Mouse (Mus musculus) MEL (cell line): ENCODE results near the gene Nr2c2. TPM values are rescaled to one million over a fixed set of nuclear protein-coding genes. Genes with fewer than 3 reads are reported as not detected.

Source experiments
- DNase-seq: peaks from one replicate; pipeline ENCODE4 v3.0.0; 2011; ENCODE audit warnings: low read depth, low spot score
- H3K27ac ChIP-seq: 2 replicates; pipeline ENCODE4 v1.5.1; 2012; ENCODE audit warnings: low read depth, mild to moderate bottlenecking, control low read depth, low read length, moderate library complexity; ENCODE audit not compliant: control insufficient read depth
- H3K27me3 ChIP-seq, 2 experiments: fragments of 150-350 bp in 1 of 2; sonication (generic) in 1 of 2; 2 replicates each; pipeline ENCODE4 v1.6.1; 2012; ENCODE audit warnings: low read length in 2 of 2, mild to moderate bottlenecking in 2 of 2, improper control_type of control experiment in 1 of 2, moderate library complexity in 1 of 2; ENCODE audit not compliant: insufficient read depth in 2 of 2, control insufficient read depth in 1 of 2
- H3K36me3 ChIP-seq, 2 experiments: 2 replicates each; pipeline ENCODE4 v1.6.1; 2012 to 2014; ENCODE audit warnings: low read length in 2 of 2, improper control_type of control experiment in 1 of 2, inconsistent platforms in 1 of 2, mild to moderate bottlenecking in 1 of 2; ENCODE audit not compliant: insufficient read depth in 2 of 2, control insufficient read depth in 1 of 2
- H3K4me1 ChIP-seq, 2 experiments: fragments of 150-350 bp in 1 of 2; sonication (generic) in 1 of 2; 2 replicates each; pipeline ENCODE4 v1.6.1; 2012; ENCODE audit warnings: low read length in 2 of 2, improper control_type of control experiment in 1 of 2, mild to moderate bottlenecking in 1 of 2; ENCODE audit not compliant: insufficient read depth in 2 of 2, control insufficient read depth in 1 of 2
- H3K4me3 ChIP-seq, 2 experiments: fragments of 150-350 bp in 1 of 2; sonication (generic) in 1 of 2; 2 replicates each; pipeline ENCODE4 v1.5.1; 2012; ENCODE audit warnings: low read depth in 2 of 2, low read length in 2 of 2, mild to moderate bottlenecking in 2 of 2, moderate library complexity in 2 of 2, control low read depth in 1 of 2, improper control_type of control experiment in 1 of 2; ENCODE audit not compliant: control insufficient read depth in 1 of 2, insufficient read depth in 1 of 2
- H3K79me2 ChIP-seq: 2 replicates; pipeline ENCODE4 v1.6.1; 2012; ENCODE audit warnings: mild to moderate bottlenecking, low read length, moderate library complexity; ENCODE audit not compliant: control insufficient read depth, poor library complexity, insufficient read depth
- H3K9ac ChIP-seq: 2 replicates; pipeline ENCODE4 v1.6.1; 2012; ENCODE audit warnings: low read depth, mild to moderate bottlenecking, control low read depth, low read length, moderate library complexity; ENCODE audit not compliant: control insufficient read depth, poor library complexity, severe bottlenecking
- H3K9me3 ChIP-seq: fragments of 150-350 bp; sonication (generic); replicated peaks from 2 replicates; pipeline ENCODE4 v1.6.1; 2012; ENCODE audit warnings: mild to moderate bottlenecking, low read length, improper control_type of control experiment, moderate library complexity; ENCODE audit not compliant: insufficient read depth
- CHD2 ChIP-seq: IDR thresholded peaks from 2 replicates; pipeline ENCODE4 v1.6.1; 2011; ENCODE audit warnings: low read length, improper control_type of control experiment
- CTCF ChIP-seq, 3 experiments: IDR thresholded peaks in 2 of 3; conservative IDR thresholded peaks in 1 of 3; 2 replicates each; pipeline ENCODE4 v1.5.1; 2011 to 2012; ENCODE audit warnings: low read length in 3 of 3, low read depth in 2 of 3, mild to moderate bottlenecking in 2 of 3, improper control_type of control experiment in 1 of 3, inconsistent platforms in 1 of 3, mixed read lengths in 1 of 3, moderate library complexity in 1 of 3; ENCODE audit not compliant: control insufficient read depth in 1 of 3, insufficient read depth in 1 of 3, poor library complexity in 1 of 3, severe bottlenecking in 1 of 3
- E2F4 ChIP-seq: IDR thresholded peaks from 2 replicates; pipeline ENCODE4 v1.6.1; 2011; ENCODE audit warnings: low read depth, low read length, improper control_type of control experiment, borderline replicate concordance
- GABPA ChIP-seq: IDR thresholded peaks from 2 replicates; pipeline ENCODE4 v1.6.1; 2012; ENCODE audit warnings: low read depth, mild to moderate bottlenecking, inconsistent platforms, low read length, improper control_type of control experiment, moderate library complexity
- GATA1 ChIP-seq: IDR thresholded peaks from 2 replicates; pipeline ENCODE4 v1.6.1; 2011; ENCODE audit warnings: low read depth, low read length, improper control_type of control experiment
- HCFC1 ChIP-seq: IDR thresholded peaks from 2 replicates; pipeline ENCODE4 v1.6.1; 2012; ENCODE audit warnings: low read depth, mild to moderate bottlenecking, inconsistent platforms, low read length, improper control_type of control experiment, moderate library complexity
- KAT2A ChIP-seq: conservative IDR thresholded peaks from 2 replicates; pipeline ENCODE4 v1.6.1; 2012; ENCODE audit warnings: low read depth, low read length, improper control_type of control experiment, inconsistent platforms
- MAX ChIP-seq: IDR thresholded peaks from 2 replicates; pipeline ENCODE4 v1.6.1; 2011; ENCODE audit warnings: low read length, improper control_type of control experiment
- MAZ ChIP-seq: IDR thresholded peaks from 2 replicates; pipeline ENCODE4 v1.6.1; 2012; ENCODE audit warnings: low read depth, mild to moderate bottlenecking, inconsistent platforms, low read length, improper control_type of control experiment
- MXI1 ChIP-seq: IDR thresholded peaks from 2 replicates; pipeline ENCODE4 v1.6.1; 2011; ENCODE audit warnings: mild to moderate bottlenecking, low read depth, low read length, improper control_type of control experiment
- MYC ChIP-seq: IDR thresholded peaks from 2 replicates; pipeline ENCODE4 v1.6.1; 2011; ENCODE audit warnings: low read depth, mild to moderate bottlenecking, low read length, improper control_type of control experiment, moderate library complexity
- NELFE ChIP-seq: IDR thresholded peaks from 2 replicates; pipeline ENCODE4 v1.6.1; 2011; ENCODE audit warnings: low read depth, low read length, improper control_type of control experiment
- POLR2A ChIP-seq, 2 experiments: IDR thresholded peaks; 2 replicates each; pipeline ENCODE4 v1.6.1; 2011 to 2012; ENCODE audit warnings: low read length in 2 of 2, mild to moderate bottlenecking in 2 of 2, control low read depth in 1 of 2, improper control_type of control experiment in 1 of 2, low read depth in 1 of 2, moderate library complexity in 1 of 2; ENCODE audit not compliant: control insufficient read depth in 1 of 2, insufficient read depth in 1 of 2, poor library complexity in 1 of 2
- POLR2AphosphoS2 ChIP-seq: IDR thresholded peaks from 2 replicates; pipeline ENCODE4 v1.6.1; 2011; ENCODE audit warnings: low read length, improper control_type of control experiment
- POLR2AphosphoS5 ChIP-seq: IDR thresholded peaks from 2 replicates; pipeline ENCODE4 v1.6.1; 2012; ENCODE audit warnings: low read depth, borderline replicate concordance, mild to moderate bottlenecking, inconsistent platforms, low read length, moderate library complexity, mixed read lengths
- RCOR1 ChIP-seq: IDR thresholded peaks from 2 replicates; pipeline ENCODE4 v1.6.1; 2012; ENCODE audit warnings: low read depth, mild to moderate bottlenecking, inconsistent platforms, low read length, improper control_type of control experiment
- SIN3A ChIP-seq: IDR thresholded peaks from 2 replicates; pipeline ENCODE4 v1.6.1; 2012; ENCODE audit warnings: low read length, improper control_type of control experiment, inconsistent platforms
- SMC3 ChIP-seq: IDR thresholded peaks from 2 replicates; pipeline ENCODE4 v1.6.1; 2011; ENCODE audit warnings: low read depth, low read length, improper control_type of control experiment
- TAL1 ChIP-seq: IDR thresholded peaks from 2 replicates; pipeline ENCODE4 v1.6.1; 2012; ENCODE audit warnings: mild to moderate bottlenecking, inconsistent platforms, low read length, moderate library complexity, mixed read lengths
- TBP ChIP-seq: IDR thresholded peaks from 2 replicates; pipeline ENCODE4 v1.8.0; 2011; ENCODE audit warnings: low read depth, low read length, improper control_type of control experiment
- TCF12 ChIP-seq: IDR thresholded peaks from 2 replicates; pipeline ENCODE4 v1.6.1; 2014; ENCODE audit warnings: low read depth, mild to moderate bottlenecking, inconsistent platforms, low read length, improper control_type of control experiment, moderate library complexity
- USF1 ChIP-seq: IDR thresholded peaks from 2 replicates; pipeline ENCODE4 v1.6.1; 2014; ENCODE audit warnings: low read depth, mild to moderate bottlenecking, inconsistent platforms, low read length, improper control_type of control experiment, moderate library complexity
- USF2 ChIP-seq, 2 experiments: IDR thresholded peaks; 2 replicates each; pipeline ENCODE4 v1.6.1; 2011 to 2012; ENCODE audit warnings: improper control_type of control experiment in 2 of 2, low read length in 2 of 2, borderline replicate concordance in 1 of 2, inconsistent platforms in 1 of 2, low read depth in 1 of 2, mild to moderate bottlenecking in 1 of 2; ENCODE audit not compliant: insufficient read depth in 1 of 2
- ZC3H11A ChIP-seq: IDR thresholded peaks from 2 replicates; pipeline ENCODE4 v1.6.1; 2012; ENCODE audit warnings: low read depth, mild to moderate bottlenecking, inconsistent platforms, low read length, improper control_type of control experiment
- ZKSCAN1 ChIP-seq: IDR thresholded peaks from 2 replicates; pipeline ENCODE4 v1.6.1; 2012; ENCODE audit warnings: low read depth, mild to moderate bottlenecking, inconsistent platforms, low read length, improper control_type of control experiment, moderate library complexity
- ZMIZ1 ChIP-seq: IDR thresholded peaks from 2 replicates; pipeline ENCODE4 v1.6.1; 2012; ENCODE audit warnings: low read depth, mild to moderate bottlenecking, inconsistent platforms, low read length, improper control_type of control experiment, moderate library complexity
- ZNF384 ChIP-seq: IDR thresholded peaks from 2 replicates; pipeline ENCODE4 v1.6.1; 2012; ENCODE audit warnings: low read depth, mild to moderate bottlenecking, inconsistent platforms, low read length, improper control_type of control experiment
- polyA plus RNA-seq, 2 experiments: library from polyadenylated mRNA; stranded (reverse) in 1 of 2; unstranded in 1 of 2; fragments of >175 nt in 1 of 2; fragments of >200 nt in 1 of 2; gene quantifications; 2 replicates each; pipeline versions ENCODE4 v1.2.1 to v1.2.4; 2012; ENCODE audit warnings: low replicate concordance in 2 of 2, low read depth in 1 of 2; ENCODE audit not compliant: insufficient read length in 2 of 2, insufficient read depth in 1 of 2, missing spikeins in 1 of 2
- total RNA-seq: library from RNA; depleted of rRNA; stranded (reverse); fragments of 300-350 nt; gene quantifications from 2 replicates; pipeline ENCODE4 v1.2.3, GENCODE M21; 2012

Nr2c2 gene
- total and polyA plus RNA-seq, 3 experiments = 12.1 to 17.0 TPM; not detected in 1

GRCm38 (mm10) chr6:92100679-92101360 lies 9.6 kb downstream of the Nr2c2 start:
- H3K36me3 ChIP-seq = peaks cover 8 to 17% of the 10 kb centered on the region in 2 experiments
- H3K27me3 ChIP-seq = no peaks in the 10 kb centered on the region
- no peak overlapping the region for H3K27ac ChIP-seq
- H3K9ac ChIP-seq = no peak overlapping the region
- no peaks in the 10 kb centered on the region for H3K9me3 ChIP-seq
- no peak overlapping the region for H3K4me3 ChIP-seq
- peaks cover 22% of the 10 kb centered on the region for H3K79me2 ChIP-seq
- TF ChIP-seq TBP (no peak), ZC3H11A (no peak), MXI1 (no peak), MAX (no peak), SIN3A (no peak), SMC3 (peak; percentile 20; the same call in 1 of the 2 replicates), CTCF (IDR thresholded peaks at IDR 0.05 in 2 of 3, conservative IDR thresholded peaks at IDR 0.05 in 1 of 3; ENCODE audit: control insufficient read depth in 1 of 3, insufficient read depth in 1 of 3, low read depth in 2 of 3, low read length in 3 of 3, poor library complexity in 1 of 3, severe bottlenecking in 1 of 3) (peak in 2 of 3 experiments; percentile 18 to 19; a peak in 3 of 6 replicates)
- TF ChIP-seq, all 39 proteins: peak for 2
- H3K4me1 ChIP-seq = peaks cover 3 to 4% of the 10 kb centered on the region in 2 experiments; a peak in 2 of 4 replicates
- DNase-seq = peak; percentile 48

GRCm38 (mm10) chr6:92124547-92124946 lies 33.4 kb downstream of the Nr2c2 start:
- Histone ChIP-seq H3K36me3 (peaks cover 4 to 8% of the 10 kb centered on the region in 2 experiments), H3K27ac (no peak overlapping the region)
- no peak for DNase-seq

DNA sequence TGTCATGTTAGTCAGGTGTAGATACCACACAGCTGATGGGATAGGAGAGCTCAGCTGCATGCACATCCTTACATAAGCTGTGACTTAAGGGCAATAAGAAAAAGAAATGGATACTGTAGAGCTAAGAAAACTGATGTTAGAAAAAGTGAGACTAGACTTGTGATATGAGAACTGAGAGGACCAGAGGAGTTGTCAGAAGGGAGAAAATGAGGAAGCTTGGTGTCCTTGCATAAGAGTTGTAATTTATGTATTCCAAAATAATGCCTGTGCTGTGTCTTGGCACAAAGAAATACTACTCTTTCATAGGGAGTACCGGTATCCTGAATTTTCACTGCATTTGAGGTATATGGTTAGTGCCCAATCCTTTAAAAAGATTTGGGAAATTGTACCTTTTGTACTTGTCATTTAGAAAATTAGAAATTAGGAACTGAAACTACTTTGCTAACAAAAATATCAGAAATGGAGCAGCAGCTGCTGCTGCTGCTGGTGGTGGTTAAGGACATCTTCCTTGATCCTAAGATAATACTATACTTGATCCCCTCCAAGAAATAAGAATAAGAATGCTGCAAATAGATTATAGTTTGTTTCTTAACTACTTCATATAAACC lies 35.8 kb downstream of the Nr2c2 start:
- H3K79me2 ChIP-seq = peaks cover 5% of the 10 kb centered on the region; the same call in 1 of the 2 replicates
- peaks cover 6 to 17% of the 10 kb centered on the region in 2 experiments for H3K36me3 ChIP-seq
- H3K27ac ChIP-seq = no peak overlapping the region
- no peaks in the 10 kb centered on the region for H3K9me3 ChIP-seq
- DNase-seq = peak; percentile 57
- H3K27me3 ChIP-seq = no peaks in the 10 kb centered on the region
- no peak overlapping the region for H3K4me3 ChIP-seq
- H3K9ac ChIP-seq = no peak overlapping the region
- peaks cover 4 to 8% of the 10 kb centered on the region in 2 experiments for H3K4me1 ChIP-seq
- TF ChIP-seq SIN3A = no peak
- TF ChIP-seq MAZ = no peak
- TF ChIP-seq POLR2AphosphoS5 = no peak
- no peak for TF ChIP-seq E2F4
- no peak for TF ChIP-seq ZNF384
- TF ChIP-seq NELFE = no peak
- no peak for TF ChIP-seq MXI1
- TF ChIP-seq GATA1 = no peak
- no peak for TF ChIP-seq GABPA
- TF ChIP-seq POLR2A (IDR thresholded peaks at IDR 0.05; ENCODE audit: control insufficient read depth in 1 of 2, insufficient read depth in 1 of 2, low read depth in 1 of 2, low read length in 2 of 2, poor library complexity in 1 of 2) = no peak
- TF ChIP-seq TCF12 = no peak
- no peak for TF ChIP-seq ZMIZ1
- no peak for TF ChIP-seq MYC
- no peak for TF ChIP-seq POLR2AphosphoS2
- no peak for TF ChIP-seq CHD2

More at GRCm38 (mm10) chr6:92124547-92124946, 33.4 kb downstream of the Nr2c2 start:
- TF ChIP-seq TAL1 (no peak), MYC (no peak), ZKSCAN1 (no peak), ZMIZ1 (no peak), CHD2 (no peak), ZC3H11A (no peak), RCOR1 (no peak), GABPA (no peak), USF1 (no peak), USF2 (IDR thresholded peaks at IDR 0.05; ENCODE audit: borderline replicate concordance in 1 of 2, insufficient read depth in 1 of 2, low read depth in 1 of 2, low read length in 2 of 2) (no peak), HCFC1 (no peak), MXI1 (no peak), POLR2AphosphoS2 (no peak), KAT2A (no peak), E2F4 (no peak), NELFE (no peak)
- peaks cover 1% of the 10 kb centered on the region; the same call in 1 of the 2 replicates for H3K79me2 ChIP-seq
- peaks cover 3 to 4% of the 10 kb centered on the region in 2 experiments; a peak in 3 of 4 replicates for H3K4me1 ChIP-seq
- no peaks in the 10 kb centered on the region for H3K9me3 ChIP-seq
- no peak overlapping the region for H3K9ac ChIP-seq
- no peak overlapping the region for H3K4me3 ChIP-seq
- no peaks in the 10 kb centered on the region for H3K27me3 ChIP-seq
